Mouse (Mus musculus) stomach, embryonic 14.5 days (tissue): Measurements from ENCODE around the gene Scaf1. TPM values are rescaled to one million over a fixed set of nuclear protein-coding genes. Genes with fewer than 3 reads are reported as not detected.

Experiments
- ATAC-seq: fragments of 200-750 bp; cut with Nextera tagmentation; 2 replicates; pipeline ENCODE4 v1.8.0; 2017; ENCODE audit warnings: low read depth, moderate TSS enrichment; ENCODE audit not compliant: insufficient number of reproducible peaks, insufficient read depth, low FRiP score
- H3K27ac ChIP-seq: fragments of 300-500 bp; sonication (generic); 2 replicates; pipeline ENCODE4 v1.5.1; 2014; ENCODE audit warnings: mild to moderate bottlenecking, low read length, moderate library complexity, mixed read lengths
- H3K27me3 ChIP-seq: fragments of 300-500 bp; sonication (generic); 2 replicates; pipeline ENCODE4 v1.6.1; 2014; ENCODE audit warnings: low read length, control low read depth, mixed read lengths; ENCODE audit not compliant: control insufficient read depth, insufficient read depth
- H3K36me3 ChIP-seq: fragments of 300-500 bp; sonication (generic); 2 replicates; pipeline ENCODE4 v1.6.1; 2014; ENCODE audit warnings: mild to moderate bottlenecking, control low read depth, low read length, moderate library complexity, mixed read lengths; ENCODE audit not compliant: control insufficient read depth, insufficient read depth
- H3K4me1 ChIP-seq: fragments of 300-500 bp; sonication (generic); 2 replicates; pipeline ENCODE4 v1.6.1; 2014; ENCODE audit warnings: low read length, control low read depth, mixed read lengths; ENCODE audit not compliant: control insufficient read depth, insufficient read depth
- H3K4me2 ChIP-seq: fragments of 300-500 bp; sonication (generic); replicated peaks from 2 replicates; pipeline ENCODE4 v1.6.1; 2014; ENCODE audit warnings: low read depth, low read length, control low read depth
- H3K4me3 ChIP-seq: fragments of 300-500 bp; sonication (generic); 2 replicates; pipeline ENCODE4 v1.5.1; 2014; ENCODE audit warnings: low read depth, low read length, control low read depth
- H3K9ac ChIP-seq: fragments of 300-500 bp; sonication (generic); replicated peaks from 2 replicates; pipeline ENCODE4 v1.6.1; 2014; ENCODE audit warnings: low read depth, mild to moderate bottlenecking, control low read depth, low read length, moderate library complexity, mixed read lengths
- H3K9me3 ChIP-seq: fragments of 300-500 bp; sonication (generic); 2 replicates; pipeline ENCODE4 v1.6.1; 2016; ENCODE audit warnings: low read depth, low read length, control low read depth; ENCODE audit not compliant: control insufficient read depth
- WGBS: fragments of 180-500 bp; shearing (Covaris S2); extraction: QIAGEN DNeasy Blood & Tissue Kit; methylation state at CpG from one replicate; pipeline ENCODE4 v1.1.7; 2014; 5-methylcytosine and 5-hydroxymethylcytosine counted together
- polyA plus RNA-seq: library from polyadenylated mRNA; unstranded; fragments of >200 nt; fragmentation: Nextera tagmentation; extraction: Ambion mirVana; gene quantifications from 2 replicates; pipeline ENCODE4 v1.2.1, GENCODE M21; 2014

Gene Scaf1
- polyA plus RNA-seq, 1 experiment from 2014 or later: 49.8 TPM

GRCm38 (mm10) chr7:45053931-45054510 lies 37.9 kb upstream of the Scaf1 start:
- peak; percentile 94 for ATAC-seq
- H3K9me3 ChIP-seq: no peaks in the 10 kb centered on the region

GRCm38 (mm10) chr7:45053117-45053930 lies 37.2 kb upstream of the Scaf1 start:
- WGBS: under 1% methylated on average over 39 of the region's 59 CpGs
- peak overlapping the region; percentile 97 for H3K4me2 ChIP-seq
- no peaks in the 10 kb centered on the region for H3K27me3 ChIP-seq
- peaks cover 21% of the 10 kb centered on the region for H3K36me3 ChIP-seq
- H3K4me1 ChIP-seq: peaks cover 9% of the 10 kb centered on the region
- peak overlapping the region; percentile 99 for H3K27ac ChIP-seq
- H3K9ac ChIP-seq: peak overlapping the region; percentile 81
- peak overlapping the region; percentile 86 for H3K4me3 ChIP-seq
- H3K9me3 ChIP-seq: no peaks in the 10 kb centered on the region
- ATAC-seq: peak; percentile 29

More at GRCm38 (mm10) chr7:45053931-45054510, 37.9 kb upstream of the Scaf1 start:
- H3K4me3 ChIP-seq: peak overlapping the region; percentile 86
- peak overlapping the region; percentile 81 for H3K9ac ChIP-seq
- H3K4me2 ChIP-seq: peak overlapping the region; percentile 97
- H3K36me3 ChIP-seq: peaks cover 14% of the 10 kb centered on the region
- H3K27ac ChIP-seq: peak overlapping the region; percentile 99
- no peaks in the 10 kb centered on the region for H3K27me3 ChIP-seq
- under 1% methylated on average over 33 of the region's 33 CpGs for WGBS
- peaks cover 9% of the 10 kb centered on the region for H3K4me1 ChIP-seq

- Histone ChIP-seq H3K4me3 (peak within 1 kb of the TSS; percentile 86), H3K9ac (peak within 1 kb of the TSS; percentile 81), H3K4me2 (peak within 1 kb of the TSS; percentile 97), H3K27ac (peak within 1 kb of the TSS; percentile 99), H3K9me3 (no peaks in the 10 kb centered on the region), H3K27me3 (no peaks in the 10 kb centered on the region), H3K4me1 (peaks cover 9% of the 10 kb centered on the region), H3K36me3 (peaks cover 26% of the 10 kb centered on the region)
- ATAC-seq: no peak; the same call in 1 of the 2 replicates
- 0% methylated on average over 2 of the region's 18 CpGs for WGBS
Measured at GRCm38 (mm10) chr7:45052862-45053116, 36.6 kb upstream of the Scaf1 start, which contains the start of gene Prr12. Gene Prr12 (minus strand): TSS chr7:45052881.

- Histone ChIP-seq H3K27me3 (no peaks in the 10 kb centered on the region), H3K9ac (peak overlapping the region; percentile 81), H3K36me3 (peaks cover 31% of the 10 kb centered on the region), H3K4me1 (peaks cover 9% of the 10 kb centered on the region), H3K27ac (peak overlapping the region; percentile 99), H3K9me3 (no peaks in the 10 kb centered on the region), H3K4me3 (peak overlapping the region; percentile 86), H3K4me2 (peak overlapping the region; percentile 97)
- WGBS: under 1% methylated on average over 37 of the region's 38 CpGs
- ATAC-seq: no peak
Measured at GRCm38 (mm10) chr7:45052181-45052861, 36.2 kb upstream of the Scaf1 start.

GRCm38 (mm10) chr7:45051601-45051974 lies 35.4 kb upstream of the Scaf1 start:
- no peaks in the 10 kb centered on the region for H3K9me3 ChIP-seq
- peak overlapping the region; percentile 81 for H3K9ac ChIP-seq
- no peak for ATAC-seq
- H3K4me1 ChIP-seq: peaks cover 9% of the 10 kb centered on the region
- peak overlapping the region; percentile 99; the same call in 1 of the 2 replicates for H3K27ac ChIP-seq
- peak overlapping the region; percentile 86 for H3K4me3 ChIP-seq
- WGBS: under 1% methylated on average over 13 of the region's 13 CpGs
- peaks cover 38% of the 10 kb centered on the region for H3K36me3 ChIP-seq
- no peaks in the 10 kb centered on the region for H3K27me3 ChIP-seq
- peak overlapping the region; percentile 97 for H3K4me2 ChIP-seq

GRCm38 (mm10) chr7:45050945-45051600 lies 34.9 kb upstream of the Scaf1 start:
- ATAC-seq: peak; percentile 39
- Histone ChIP-seq H3K4me1 (peaks cover 9% of the 10 kb centered on the region), H3K27me3 (no peaks in the 10 kb centered on the region), H3K4me2 (peak overlapping the region; percentile 97), H3K36me3 (peaks cover 43% of the 10 kb centered on the region), H3K27ac (peak overlapping the region; percentile 99; the same call in 1 of the 2 replicates), H3K9ac (no peak overlapping the region), H3K9me3 (no peaks in the 10 kb centered on the region), H3K4me3 (peak overlapping the region; percentile 86)
- WGBS: 5% methylated on average over 16 of the region's 16 CpGs

- H3K4me1 ChIP-seq: peaks cover 9% of the 10 kb centered on the region
- ATAC-seq: no peak
- H3K27ac ChIP-seq: no peak overlapping the region
- 92% methylated on average over 23 of the region's 23 CpGs for WGBS
- no peak overlapping the region for H3K4me3 ChIP-seq
- H3K27me3 ChIP-seq: no peaks in the 10 kb centered on the region
- no peak overlapping the region for H3K9ac ChIP-seq
- H3K36me3 ChIP-seq: peaks cover 63% of the 10 kb centered on the region
- no peaks in the 10 kb centered on the region for H3K9me3 ChIP-seq
- H3K4me2 ChIP-seq: no peak overlapping the region
Measured at GRCm38 (mm10) chr7:45048923-45049657, 32.9 kb upstream of the Scaf1 start.
